22 mouse cellular contexts compared by ENCODE assay signal in genomic region chr11:20917483-20917882, GRCm38 (mm10).
DNase-seq lines count a peak whose midpoint lies in the region; ATAC-seq and TF ChIP-seq lines count a peak whose summit lies in the region.
"Had no signal": no experiment of that assay in that cellular context is flagged by ENCODE, and none has a peak within 500 bp of the region (broad histone marks: within the 10 kb centered on the region; RNA-seq: fewer than 3 reads in every experiment).

No protein-coding gene starts in this region.

- H3K9me3 ChIP-seq in kidney, embryonic 16.5 days (ENCODE audit: low read length), result no peaks in the 10 kb centered on the region
- H3K9me3 ChIP-seq in limb, embryonic 10.5 days (replicated peaks), result no peaks in the 10 kb centered on the region
- no peaks in the 10 kb centered on the region for H3K9me3 ChIP-seq in liver, embryonic 15.5 days (replicated peaks)
- no peaks in the 10 kb centered on the region for H3K9me3 ChIP-seq in heart, embryonic 12.5 days (replicated peaks)
- H3K9me3 ChIP-seq: embryonic facial prominence, embryonic 10.5 days; lung, embryonic 15.5 days; midbrain, embryonic 15.5 days had no signal

- H3K36me3 ChIP-seq in kidney, embryonic 16.5 days (ENCODE audit: insufficient read depth, low read length), result no peaks in the 10 kb centered on the region
- no peaks in the 10 kb centered on the region for H3K36me3 ChIP-seq in kidney, adult 2 months (ENCODE audit: control insufficient read depth, insufficient read depth, low read length)
- no peaks in the 10 kb centered on the region for H3K36me3 ChIP-seq in limb, embryonic 10.5 days
- no peaks in the 10 kb centered on the region for H3K36me3 ChIP-seq in liver, embryonic 15.5 days (replicated peaks)
- H3K36me3 ChIP-seq in heart, embryonic 12.5 days, result no peaks in the 10 kb centered on the region
- H3K36me3 ChIP-seq: embryonic facial prominence, embryonic 10.5 days; lung, embryonic 15.5 days; midbrain, embryonic 15.5 days had no signal

- TF ChIP-seq CTCF in kidney, adult 2 months (conservative IDR thresholded peaks at IDR 0.05; ENCODE audit: insufficient read depth, insufficient read length, low read depth, low read length), result no peak

- H3K27ac ChIP-seq in kidney, embryonic 16.5 days (ENCODE audit: low read length), result peak overlapping the region; percentile 11; the same call in 1 of the 2 replicates
- no peak overlapping the region for H3K27ac ChIP-seq in kidney, adult 2 months (ENCODE audit: insufficient read depth, low read depth, low read length)
- 0 out of 2 replicates have a peak overlapping the region, but pooled peaks have one; percentile 84 for H3K27ac ChIP-seq in limb, embryonic 10.5 days
- peak overlapping the region; percentile 98 for H3K27ac ChIP-seq in liver, embryonic 15.5 days (replicated peaks)
- H3K27ac ChIP-seq in heart, embryonic 12.5 days (ENCODE audit: poor library complexity, severe bottlenecking), result no peak overlapping the region
- H3K27ac ChIP-seq: embryonic facial prominence, embryonic 10.5 days; hindbrain, embryonic 14.5 days; midbrain, embryonic 15.5 days had no signal

- ATAC-seq in kidney, embryonic 16.5 days (ENCODE audit: low FRiP score, low TSS enrichment), result no peak
- no peak for ATAC-seq in liver, embryonic 15.5 days (ENCODE audit: insufficient read depth)
- ATAC-seq in heart, embryonic 12.5 days (ENCODE audit: insufficient number of reproducible peaks, low FRiP score), result no peak
- ATAC-seq: forebrain, postnatal 0 days; inflammation-experienced regulatory T-cells, adult 6 months; midbrain, embryonic 15.5 days had no signal

- no peak for DNase-seq in kidney, adult 2 months
- peak; percentile 63 for DNase-seq in MEL-GATA-1-ER (ENCODE audit: extremely low read depth, low read depth)
- DNase-seq in limb, embryonic 10.5 days (ENCODE audit: low spot score), result no peak
- no peak for DNase-seq in retina, postnatal 1 day
- DNase-seq: adrenal gland, postnatal 14 days; cerebellum, adult 9-10 months; forebrain, postnatal 0 days; gastrocnemius, postnatal 14 days; heart, adult 11 months; heart, postnatal 4 days; kidney, adult 9 months; lung, postnatal 36 days; thymus, adult 18-20 months had no signal

- no peak overlapping the region for H3K4me2 ChIP-seq in kidney, embryonic 16.5 days (replicated peaks; ENCODE audit: low read depth, low read length)
- H3K4me2 ChIP-seq in liver, embryonic 15.5 days, result peak overlapping the region; percentile 56; the same call in 1 of the 2 replicates
- H3K4me2 ChIP-seq in heart, embryonic 12.5 days, result no peak overlapping the region
- H3K4me2 ChIP-seq: hindbrain, embryonic 14.5 days; lung, embryonic 15.5 days; midbrain, embryonic 15.5 days had no signal

- no peak overlapping the region for H3K9ac ChIP-seq in kidney, embryonic 16.5 days (replicated peaks; ENCODE audit: low read length)
- H3K9ac ChIP-seq in liver, embryonic 15.5 days, result peak overlapping the region; percentile 10; the same call in 1 of the 2 replicates
- H3K9ac ChIP-seq in heart, embryonic 12.5 days, result no peak overlapping the region
- H3K9ac ChIP-seq: forebrain, postnatal 0 days; hindbrain, embryonic 14.5 days; lung, embryonic 15.5 days; midbrain, embryonic 15.5 days had no signal

- no peak overlapping the region for H3K4me3 ChIP-seq in kidney, embryonic 16.5 days (ENCODE audit: low read length)
- H3K4me3 ChIP-seq in kidney, adult 2 months (ENCODE audit: insufficient read depth, low read depth, low read length), result no peak overlapping the region
- no peak overlapping the region for H3K4me3 ChIP-seq in limb, embryonic 10.5 days
- H3K4me3 ChIP-seq in liver, embryonic 15.5 days (replicated peaks), result no peak overlapping the region
- H3K4me3 ChIP-seq in heart, embryonic 12.5 days, result no peak overlapping the region
- H3K4me3 ChIP-seq: embryonic facial prominence, embryonic 10.5 days; lung, embryonic 15.5 days; midbrain, embryonic 15.5 days; myocyte had no signal

- WGBS in kidney, embryonic 16.5 days, result 24% methylated on average over 5 of the region's 5 CpGs
- WGBS in kidney, adult 2 months, result 71% methylated on average over 5 of the region's 5 CpGs
- WGBS in limb, embryonic 10.5 days, result 48% methylated on average over 5 of the region's 5 CpGs
- 16% methylated on average over 5 of the region's 5 CpGs for WGBS in liver, embryonic 15.5 days (ENCODE audit: insufficient replicate concordance)
- 31% methylated on average over 5 of the region's 5 CpGs for WGBS in heart, embryonic 12.5 days

- TF ChIP-seq POLR2A in kidney, adult 2 months (IDR thresholded peaks at IDR 0.05; ENCODE audit: low read depth, low read length), result no peak

- no peaks in the 10 kb centered on the region for H3K27me3 ChIP-seq in kidney, embryonic 16.5 days (ENCODE audit: insufficient read depth, low read length)
- no peaks in the 10 kb centered on the region; the same call in 1 of the 2 replicates for H3K27me3 ChIP-seq in kidney, adult 2 months (replicated peaks; ENCODE audit: control insufficient read depth, insufficient read depth, low read length)
- H3K27me3 ChIP-seq in limb, embryonic 10.5 days (ENCODE audit: low read depth, poor library complexity, severe bottlenecking), result no peaks in the 10 kb centered on the region
- H3K27me3 ChIP-seq in liver, embryonic 15.5 days, result 0 out of 2 replicates have a peak, but pooled peaks cover 2% of the 10 kb centered on the region
- no peaks in the 10 kb centered on the region for H3K27me3 ChIP-seq in heart, embryonic 12.5 days (replicated peaks)
- H3K27me3 ChIP-seq: lung, embryonic 15.5 days; midbrain, embryonic 15.5 days had no signal

- H3K4me1 ChIP-seq in kidney, embryonic 16.5 days (ENCODE audit: insufficient read depth, low read length), result peaks cover 46% of the 10 kb centered on the region
- no peaks in the 10 kb centered on the region for H3K4me1 ChIP-seq in kidney, adult 2 months (ENCODE audit: control insufficient read depth, insufficient read depth, low read length)
- H3K4me1 ChIP-seq in limb, embryonic 10.5 days, result peaks cover 54% of the 10 kb centered on the region
- H3K4me1 ChIP-seq in liver, embryonic 15.5 days (replicated peaks), result peaks cover 62% of the 10 kb centered on the region
- peaks cover 29% of the 10 kb centered on the region for H3K4me1 ChIP-seq in heart, embryonic 12.5 days (replicated peaks)

Comparison
In these comparisons a context has a peak if more than half of its experiments do, and no peak if none do; other contexts are left out.
1. H3K27ac ChIP-seq: peak in kidney, embryonic 16.5 days (single experiment), limb, embryonic 10.5 days (single experiment) and liver, embryonic 15.5 days (single experiment); none in kidney, adult 2 months (single experiment) and heart, embryonic 12.5 days (single experiment).